ENCODE assay signal across 34 mouse cellular contexts in the genomic region with DNA sequence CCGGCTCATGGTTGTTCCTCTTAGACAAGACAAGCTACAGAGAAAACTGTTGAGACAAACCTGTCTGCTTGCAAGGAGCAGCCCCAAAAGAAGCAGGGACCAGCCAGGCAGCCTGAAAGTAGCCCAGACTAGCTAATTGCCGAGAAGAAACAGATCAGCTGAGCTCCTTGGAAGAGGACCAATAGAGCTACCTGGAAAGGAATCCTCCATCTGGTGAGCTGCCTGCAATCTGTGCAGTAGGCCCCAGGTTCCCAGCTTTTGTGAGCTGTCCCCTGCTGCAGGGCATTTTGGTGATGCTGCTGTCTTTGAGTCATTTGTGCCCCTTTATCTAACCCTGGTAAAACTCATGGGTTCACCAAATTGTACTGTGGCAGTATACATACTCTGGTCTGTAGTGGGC. TPM values are rescaled to one million over a fixed set of nuclear protein-coding genes. Genes with fewer than 3 reads are reported as not detected.
A peak's percentile ranks its signal among the peaks of the same experiment; 100 is the strongest.
DNase-seq lines count a peak whose midpoint lies in the region; ATAC-seq and TF ChIP-seq lines count a peak whose summit lies in the region.
"Had no signal": no experiment of that assay in that cellular context is flagged by ENCODE, and none has a peak within 500 bp of the region (broad histone marks: within the 10 kb centered on the region; RNA-seq: fewer than 3 reads in every experiment).

No protein-coding gene starts in this region.

- ATAC-seq in frontal cortex, adult (ENCODE audit: low TSS enrichment) = peak; percentile 39
- ATAC-seq in hindbrain, embryonic 14.5 days (ENCODE audit: low FRiP score) = no peak
- ATAC-seq: CD4-positive, CD25-positive, alpha-beta regulatory T cell, adult 4 months; intestine, embryonic 15.5 days had no signal

- intact Hi-C loops in left cerebral cortex, postnatal 36 days (cut with DNase I) = no loop called here

- no peak for DNase-seq in frontal cortex, postnatal 25 days (ENCODE audit: low spot score in 2 of 2)
- DNase-seq in right cerebral cortex, postnatal 25 days = peak; percentile 18
- no peak for DNase-seq in right cerebral cortex, postnatal 4 days
- DNase-seq in cerebellum, adult 2 months = peak; percentile 47 to 75
- peak; percentile 50 to 64 for DNase-seq in cerebellum, postnatal 25 days
- no peak for DNase-seq in left cerebral cortex, postnatal 36 days (ENCODE audit: low spot score in 2 of 2)
- no peak for DNase-seq in hindbrain, embryonic 14.5 days (ENCODE audit: low spot score)
- DNase-seq: embryo, embryonic 11 days; gastrocnemius, postnatal 25 days; kidney, adult 8-10 months; kidney, postnatal 10 days; liver, embryonic 13.5 days; lung, adult 2 months; lung, postnatal 14 days; thymus, adult 2 months had no signal

- peaks cover 3% of the 10 kb centered on the region; the same call in 1 of the 2 replicates for H3K4me1 ChIP-seq in cerebellum, adult 2 months (ENCODE audit: control insufficient read depth, insufficient read depth, low read length)
- no peaks in the 10 kb centered on the region for H3K4me1 ChIP-seq in hindbrain, embryonic 14.5 days (replicated peaks; ENCODE audit: control insufficient read depth, insufficient read depth, low read length)
- H3K4me1 ChIP-seq: forebrain, embryonic 12.5 days; intestine, embryonic 15.5 days; limb, embryonic 12.5 days; stomach, embryonic 15.5 days had no signal

- no peak for TF ChIP-seq POLR2A in cerebellum, adult 2 months (IDR thresholded peaks at IDR 0.05; ENCODE audit: borderline replicate concordance, insufficient read depth, low read length)

- H3K9me3 ChIP-seq in hindbrain, embryonic 14.5 days (ENCODE audit: control insufficient read depth, low read length) = no peaks in the 10 kb centered on the region
- H3K9me3 ChIP-seq: embryonic facial prominence, embryonic 13.5 days; forebrain, embryonic 12.5 days; hindbrain, embryonic 13.5 days; intestine, embryonic 15.5 days; limb, embryonic 12.5 days; liver, embryonic 13.5 days; midbrain, embryonic 12.5 days; stomach, embryonic 15.5 days had no signal

- 30% methylated on average over 2 of the region's 2 CpGs for WGBS in cerebellum, adult 2 months
- WGBS in hindbrain, embryonic 14.5 days = 87% methylated on average over 2 of the region's 2 CpGs

- no peak for TF ChIP-seq CTCF in cerebellum, adult 2 months (IDR thresholded peaks at IDR 0.05; ENCODE audit: borderline replicate concordance, insufficient read depth, low read depth, low read length)

- no peak overlapping the region for H3K27ac ChIP-seq in cerebellum, adult 2 months (ENCODE audit: insufficient read depth, low read length)
- H3K27ac ChIP-seq in hindbrain, embryonic 14.5 days = no peak overlapping the region
- H3K27ac ChIP-seq: embryonic facial prominence, embryonic 13.5 days; forebrain, embryonic 12.5 days; hindbrain, embryonic 13.5 days; intestine, embryonic 15.5 days; limb, embryonic 12.5 days; liver, embryonic 13.5 days; midbrain, embryonic 12.5 days; stomach, embryonic 15.5 days had no signal

- no peak overlapping the region for H3K4me2 ChIP-seq in hindbrain, embryonic 14.5 days (replicated peaks)
- H3K4me2 ChIP-seq: embryonic facial prominence, embryonic 13.5 days; forebrain, embryonic 12.5 days; hindbrain, embryonic 13.5 days; intestine, embryonic 15.5 days; limb, embryonic 12.5 days; liver, embryonic 13.5 days; midbrain, embryonic 12.5 days; stomach, embryonic 15.5 days had no signal

- H3K36me3 ChIP-seq in hindbrain, embryonic 14.5 days (replicated peaks; ENCODE audit: control insufficient read depth, insufficient read depth) = no peaks in the 10 kb centered on the region
- H3K36me3 ChIP-seq: embryonic facial prominence, embryonic 13.5 days; forebrain, embryonic 12.5 days; hindbrain, embryonic 13.5 days; intestine, embryonic 15.5 days; limb, embryonic 12.5 days; liver, embryonic 13.5 days; midbrain, embryonic 12.5 days; stomach, embryonic 15.5 days had no signal

- H3K27me3 ChIP-seq in cerebellum, adult 2 months (ENCODE audit: control insufficient read depth, insufficient read depth, low read length) = no peaks in the 10 kb centered on the region; the same call in 1 of the 2 replicates
- H3K27me3 ChIP-seq in hindbrain, embryonic 14.5 days (ENCODE audit: control insufficient read depth, insufficient read depth, low read length) = no peaks in the 10 kb centered on the region
- H3K27me3 ChIP-seq: embryonic facial prominence, embryonic 13.5 days; forebrain, embryonic 12.5 days; hindbrain, embryonic 13.5 days; intestine, embryonic 15.5 days; limb, embryonic 12.5 days; liver, embryonic 13.5 days; midbrain, embryonic 12.5 days; stomach, embryonic 15.5 days had no signal

- H3K4me3 ChIP-seq in cerebellum, adult 2 months (replicated peaks; ENCODE audit: insufficient read depth, low read depth, low read length) = no peak overlapping the region
- no peak overlapping the region for H3K4me3 ChIP-seq in hindbrain, embryonic 14.5 days (replicated peaks; ENCODE audit: low read length)
- H3K4me3 ChIP-seq: embryonic facial prominence, embryonic 13.5 days; erythroblast, embryonic 14.5 days; forebrain, embryonic 12.5 days; hindbrain, embryonic 13.5 days; intestine, embryonic 15.5 days; limb, embryonic 12.5 days; liver, embryonic 13.5 days; midbrain, embryonic 12.5 days; stomach, embryonic 15.5 days had no signal

- no peak overlapping the region for H3K9ac ChIP-seq in hindbrain, embryonic 14.5 days
- H3K9ac ChIP-seq: embryonic facial prominence, embryonic 13.5 days; forebrain, embryonic 12.5 days; hindbrain, embryonic 13.5 days; intestine, embryonic 15.5 days; limb, embryonic 12.5 days; liver, embryonic 13.5 days; midbrain, embryonic 12.5 days; stomach, embryonic 15.5 days had no signal

RNA-seq across cellular contexts. Expression of a gene that starts 13.1 kb away (rescaled TPM):
- 11.0 and 11.9 TPM in 2 replicates for polyA plus RNA-seq in cerebellum, adult 2 months (2012; rRNA removed)
- 10 to 100 TPM; 44.6 to 47.7 TPM for total RNA-seq in left cerebral cortex, postnatal 36 days (2021)
- 38.3 and 46.3 TPM in 2 replicates for polyA plus RNA-seq in hindbrain, embryonic 14.5 days (2014; fragmentation: Nextera tagmentation; extraction: Ambion mirVana)
- total RNA-seq: gastrocnemius, postnatal 25 days had no signal
- polyA plus RNA-seq: lung, adult 2 months had no signal

RNA-seq across cellular contexts. Expression of a gene that starts 18.8 kb away (rescaled TPM):
- polyA plus RNA-seq in cerebellum, adult 2 months (2012; rRNA removed) = 0.31 TPM in 1 of 2 replicates, not detected in the other
- total RNA-seq in left cerebral cortex, postnatal 36 days (2021) = 1 to 10 TPM in 1 of 2 experiments, not detected in 1; 2.3 TPM
- polyA plus RNA-seq in hindbrain, embryonic 14.5 days (2014; fragmentation: Nextera tagmentation; extraction: Ambion mirVana) = 0.60 and 1.2 TPM in 2 replicates
- polyA plus RNA-seq: erythroblast, embryonic 14.5 days had no signal

RNA-seq across cellular contexts. Expression of a gene that starts 46.0 kb away (rescaled TPM):
- polyA plus RNA-seq in cerebellum, adult 2 months (2012; rRNA removed) = not detected in 2 replicates
- not detected for total RNA-seq in left cerebral cortex, postnatal 36 days (2021)
- polyA plus RNA-seq in hindbrain, embryonic 14.5 days (2014; fragmentation: Nextera tagmentation; extraction: Ambion mirVana) = not detected in 2 replicates
- total RNA-seq: adrenal gland, adult 18-20 months; ES-E14; gastrocnemius, postnatal 25 days; heart, adult 8-10 months; heart, postnatal 25 days; layer of hippocampus, postnatal 25 days; megakaryocyte progenitor cell, adult 5-6 weeks; monocyte, adult 5-6 weeks had no signal
- polyA plus RNA-seq: CD4-positive, CD25-positive, alpha-beta regulatory T cell, adult 4 months; embryonic facial prominence, embryonic 13.5 days; erythroblast, embryonic 14.5 days; forebrain, embryonic 12.5 days; heart, embryonic 14.5 days; hindbrain, embryonic 13.5 days; intestine, embryonic 15.5 days; limb, embryonic 12.5 days; liver, embryonic 13.5 days; lung, adult 2 months; midbrain, embryonic 12.5 days; neural tube, embryonic 11.5 days; stomach, embryonic 15.5 days had no signal

RNA-seq across cellular contexts. Expression of a gene that starts 57.5 kb away (rescaled TPM):
- polyA plus RNA-seq in cerebellum, adult 2 months (2012; rRNA removed) = 34.1 and 36.2 TPM in 2 replicates
- total RNA-seq in left cerebral cortex, postnatal 36 days (2021) = 10 to 100 TPM; 21.0 to 30.8 TPM
- 30.3 and 33.5 TPM in 2 replicates for polyA plus RNA-seq in hindbrain, embryonic 14.5 days (2014; fragmentation: Nextera tagmentation; extraction: Ambion mirVana)

RNA-seq across cellular contexts. Expression of a gene that starts 57.5 kb away (rescaled TPM):
- 37.8 and 44.9 TPM in 2 replicates for polyA plus RNA-seq in cerebellum, adult 2 months (2012; rRNA removed)
- 10 to 100 TPM; 37.1 to 37.3 TPM for total RNA-seq in left cerebral cortex, postnatal 36 days (2021)
- polyA plus RNA-seq in hindbrain, embryonic 14.5 days (2014; fragmentation: Nextera tagmentation; extraction: Ambion mirVana) = 40.1 and 44.4 TPM in 2 replicates

Comparison
In these comparisons a context has a peak if more than half of its experiments do, and no peak if none do; other contexts are left out.
1. DNase-seq: peak in right cerebral cortex, postnatal 25 days (single experiment), cerebellum, adult 2 months (2 of 2) and cerebellum, postnatal 25 days (2 of 2); none in frontal cortex, postnatal 25 days (0 of 2), right cerebral cortex, postnatal 4 days (single experiment), left cerebral cortex, postnatal 36 days (0 of 2) and hindbrain, embryonic 14.5 days (single experiment).